Mouse (Mus musculus): ENCODE data around the gene Rrp9. TPM values are rescaled to one million over a fixed set of nuclear protein-coding genes. Genes with fewer than 3 reads are reported as not detected.
A peak's percentile ranks its signal among the peaks of the same experiment; 100 is the strongest.

Rrp9 gene
- polyA plus RNA-seq, 1 experiment: 27.4 TPM

GRCm38 (mm10) chr9:106469776-106470175 is 6.0 kb upstream of the Rrp9 start:
- 49% methylated on average over 9 of the region's 9 CpGs for WGBS
- DNase-seq: no peak
- Histone ChIP-seq H3K4me1 (ENCODE audit: control insufficient read depth, insufficient read depth, low read length) (peaks cover 4% of the 10 kb centered on the region; the same call in 1 of the 2 replicates), H3K4me3 (replicated peaks; ENCODE audit: extremely low read depth, low read depth, low read length) (no peak overlapping the region)
- TF ChIP-seq CTCF (IDR thresholded peaks at IDR 0.05; ENCODE audit: insufficient read depth, low read length) (no peak), POLR2A (IDR thresholded peaks at IDR 0.05; ENCODE audit: borderline replicate concordance, extremely low read depth, low read depth, low read length) (no peak)

- peaks cover 8% of the 10 kb centered on the region; the same call in 1 of the 2 replicates for H3K4me1 ChIP-seq (ENCODE audit: control insufficient read depth, insufficient read depth, low read length)
- WGBS: 75% methylated on average over 14 of the region's 14 CpGs
- DNase-seq: no peak
Measured at GRCm38 (mm10) chr9:106470991-106471750, 4.6 kb upstream of the Rrp9 start.

GRCm38 (mm10) chr9:106471892-106472291 is 3.9 kb upstream of the Rrp9 start:
- DNase-seq: no peak
- WGBS: 30% methylated on average over 5 of the region's 5 CpGs
- peak; percentile 60; the same call in 1 of the 2 replicates for TF ChIP-seq POLR2A (IDR thresholded peaks at IDR 0.05; ENCODE audit: borderline replicate concordance, extremely low read depth, low read depth, low read length)
- TF ChIP-seq CTCF (IDR thresholded peaks at IDR 0.05; ENCODE audit: insufficient read depth, low read length): no peak
- peaks cover 8% of the 10 kb centered on the region; the same call in 1 of the 2 replicates for H3K4me1 ChIP-seq (ENCODE audit: control insufficient read depth, insufficient read depth, low read length)
- peak overlapping the region; percentile 15 for H3K4me3 ChIP-seq (replicated peaks; ENCODE audit: extremely low read depth, low read depth, low read length)

More at GRCm38 (mm10) chr9:106470991-106471750, 4.6 kb upstream of the Rrp9 start:
- H3K4me3 ChIP-seq (replicated peaks; ENCODE audit: extremely low read depth, low read depth, low read length): no peak overlapping the region
- TF ChIP-seq CTCF (IDR thresholded peaks at IDR 0.05; ENCODE audit: insufficient read depth, low read length) (no peak), POLR2A (IDR thresholded peaks at IDR 0.05; ENCODE audit: borderline replicate concordance, extremely low read depth, low read depth, low read length) (no peak)

- no peak for DNase-seq
- TF ChIP-seq CTCF (IDR thresholded peaks at IDR 0.05; ENCODE audit: insufficient read depth, low read length) (no peak), POLR2A (IDR thresholded peaks at IDR 0.05; ENCODE audit: borderline replicate concordance, extremely low read depth, low read depth, low read length) (no peak)
- 65% methylated on average over 4 of the region's 4 CpGs for WGBS
- peaks cover 8% of the 10 kb centered on the region; the same call in 1 of the 2 replicates for H3K4me1 ChIP-seq (ENCODE audit: control insufficient read depth, insufficient read depth, low read length)
- H3K4me3 ChIP-seq (replicated peaks; ENCODE audit: extremely low read depth, low read depth, low read length): no peak overlapping the region
Measured at GRCm38 (mm10) chr9:106472321-106472720, 3.4 kb upstream of the Rrp9 start.

GRCm38 (mm10) chr9:106473081-106473752 is 2.5 kb upstream of the Rrp9 start:
- TF ChIP-seq CTCF (IDR thresholded peaks at IDR 0.05; ENCODE audit: insufficient read depth, low read length) (no peak), POLR2A (IDR thresholded peaks at IDR 0.05; ENCODE audit: borderline replicate concordance, extremely low read depth, low read depth, low read length) (no peak)
- peaks cover 13% of the 10 kb centered on the region for H3K4me1 ChIP-seq (ENCODE audit: control insufficient read depth, insufficient read depth, low read length)
- H3K4me3 ChIP-seq (replicated peaks; ENCODE audit: extremely low read depth, low read depth, low read length): no peak overlapping the region
- WGBS: 81% methylated on average over 16 of the region's 16 CpGs
- DNase-seq: no peak

GRCm38 (mm10) chr9:106473753-106474105 is 2.0 kb upstream of the Rrp9 start:
- H3K4me1 ChIP-seq (ENCODE audit: control insufficient read depth, insufficient read depth, low read length): peaks cover 13% of the 10 kb centered on the region
- TF ChIP-seq CTCF (IDR thresholded peaks at IDR 0.05; ENCODE audit: insufficient read depth, low read length): no peak
- TF ChIP-seq POLR2A (IDR thresholded peaks at IDR 0.05; ENCODE audit: borderline replicate concordance, extremely low read depth, low read depth, low read length): no peak
- no peak overlapping the region for H3K4me3 ChIP-seq (replicated peaks; ENCODE audit: extremely low read depth, low read depth, low read length)
- 63% methylated on average over 5 of the region's 5 CpGs for WGBS
- DNase-seq: no peak

- no peak overlapping the region for H3K4me3 ChIP-seq (replicated peaks; ENCODE audit: extremely low read depth, low read depth, low read length)
Measured at GRCm38 (mm10) chr9:106474456-106474855, 1.3 kb upstream of the Rrp9 start.

GRCm38 (mm10) chr9:106475046-106475445 is 717 bp upstream of the Rrp9 start:
- H3K4me3 ChIP-seq (replicated peaks; ENCODE audit: extremely low read depth, low read depth, low read length): peak overlapping the region; percentile 21
- 53% methylated on average over 7 of the region's 7 CpGs for WGBS
- DNase-seq: peak; percentile 28
- TF ChIP-seq POLR2A (IDR thresholded peaks at IDR 0.05; ENCODE audit: borderline replicate concordance, extremely low read depth, low read depth, low read length) (no peak), CTCF (IDR thresholded peaks at IDR 0.05; ENCODE audit: insufficient read depth, low read length) (no peak)
- peaks cover 13% of the 10 kb centered on the region for H3K4me1 ChIP-seq (ENCODE audit: control insufficient read depth, insufficient read depth, low read length)

More at GRCm38 (mm10) chr9:106474456-106474855, 1.3 kb upstream of the Rrp9 start:
- H3K4me1 ChIP-seq (ENCODE audit: control insufficient read depth, insufficient read depth, low read length): peaks cover 13% of the 10 kb centered on the region
- WGBS: 10% methylated on average over 6 of the region's 6 CpGs
- TF ChIP-seq POLR2A (IDR thresholded peaks at IDR 0.05; ENCODE audit: borderline replicate concordance, extremely low read depth, low read depth, low read length) (no peak), CTCF (IDR thresholded peaks at IDR 0.05; ENCODE audit: insufficient read depth, low read length) (peak; percentile 48)
- peak; percentile 62 for DNase-seq

- Histone ChIP-seq H3K4me1 (ENCODE audit: control insufficient read depth, insufficient read depth, low read length) (peaks cover 13% of the 10 kb centered on the region), H3K4me3 (replicated peaks; ENCODE audit: extremely low read depth, low read depth, low read length) (peak overlapping the region; percentile 49)
- TF ChIP-seq POLR2A (IDR thresholded peaks at IDR 0.05; ENCODE audit: borderline replicate concordance, extremely low read depth, low read depth, low read length) (0 out of 2 replicates have a peak, but pooled peaks have one; percentile 34), CTCF (IDR thresholded peaks at IDR 0.05; ENCODE audit: insufficient read depth, low read length) (no peak)
- 6% methylated on average over 16 of the region's 16 CpGs for WGBS
- peak; percentile 75 for DNase-seq
Measured at GRCm38 (mm10) chr9:106476002-106476923, 500 bp downstream of the Rrp9 start.

Data from lung, adult 2 months (tissue).